Mouse (Mus musculus) colon, adult 2 months (tissue): Measurements from ENCODE around the gene Olfr360. TPM values are rescaled to one million over a fixed set of nuclear protein-coding genes. Genes with fewer than 3 reads are reported as not detected.

Experiments
- polyA plus RNA-seq: library from polyadenylated mRNA; depleted of rRNA; stranded (reverse); fragments of >200 nt; gene quantifications from 2 replicates; pipeline ENCODE4 v1.2.3, GENCODE M21; 2012; rRNA removed

Gene Olfr360
- polyA plus RNA-seq = not detected in 2 replicates

DNA sequence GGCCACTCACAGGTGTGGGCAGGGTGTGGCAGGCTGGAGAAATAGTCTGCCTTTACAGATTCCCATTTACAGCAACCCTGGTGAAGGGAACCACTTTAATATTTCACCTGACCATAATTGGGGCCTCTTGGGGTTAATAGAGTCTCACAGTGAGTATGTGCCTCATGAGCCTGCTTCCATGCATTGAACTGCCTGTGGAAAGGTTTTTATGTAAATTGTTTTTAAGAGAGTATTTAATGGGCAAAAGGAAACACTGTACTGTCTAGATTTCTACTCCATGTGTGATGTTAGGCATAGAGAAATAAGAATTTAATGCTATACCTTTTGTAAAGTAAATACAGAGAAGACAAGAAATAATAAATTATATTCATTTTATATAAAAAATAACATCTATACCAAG, at the start of gene Olfr360:
Gene Olfr360, plus strand, starts transcription at position 301 of the 400 bp plus-strand sequence.

DNA sequence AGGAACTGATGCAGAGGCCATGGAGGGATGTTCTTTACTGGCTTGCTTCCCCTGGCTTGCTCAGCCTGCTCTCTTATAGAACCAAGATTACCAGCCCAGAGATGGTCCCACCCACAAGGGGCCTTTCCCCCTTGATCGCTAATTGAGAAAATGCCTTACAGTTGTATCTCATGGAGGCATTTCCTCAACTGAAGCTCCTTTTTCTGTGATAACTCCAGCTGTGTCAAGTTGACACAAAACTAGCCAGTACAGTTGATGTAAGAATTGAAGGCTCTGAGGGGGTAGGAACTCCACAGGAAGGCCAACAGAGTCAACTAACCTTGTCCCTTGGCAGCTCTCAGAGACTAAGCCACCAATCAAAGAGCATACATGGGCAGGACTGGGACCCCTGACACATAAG, 23.6 kb downstream of the Olfr360 start, which contains the start of gene Olfr361:
Gene Olfr361, minus strand, starts transcription at position 101 of the 400 bp plus-strand sequence.

DNA sequence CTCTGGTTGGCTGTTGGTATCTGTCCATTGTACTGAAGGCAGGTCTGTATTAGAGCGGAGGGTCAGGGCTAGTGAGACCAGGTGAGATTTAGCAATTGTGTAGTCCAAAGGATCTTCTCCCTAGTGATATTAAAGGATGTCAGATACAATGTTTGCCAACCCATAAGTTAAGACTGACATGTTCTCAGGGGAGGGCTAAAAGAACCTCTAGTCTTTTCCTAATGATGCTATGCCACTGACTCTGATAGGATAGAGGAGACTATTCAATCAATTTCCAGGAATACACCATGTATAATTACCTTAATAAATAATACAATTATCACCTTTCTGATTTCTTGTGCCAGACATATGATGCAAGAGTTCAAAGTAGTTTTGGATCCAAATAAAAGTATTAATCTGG, 52.3 kb downstream of the Olfr360 start, which contains the start of gene Olfr362:
Gene Olfr362, minus strand, starts transcription at position 101 of the 400 bp plus-strand sequence.

Other genes starting within 250 kb of the Olfr360 start
- not detected in 2 replicates for gene Olfr3, start 248.7 kb upstream of the Olfr360 start, polyA plus RNA-seq
- not detected in 2 replicates for gene Olfr350, start 219.4 kb upstream of the Olfr360 start, polyA plus RNA-seq
- not detected in 2 replicates for gene Olfr351, start 203.1 kb upstream of the Olfr360 start, polyA plus RNA-seq
- gene Olfr352, start 197.3 kb upstream of the Olfr360 start, polyA plus RNA-seq = not detected in 2 replicates
- not detected in 2 replicates for gene Olfr353, start 172.8 kb upstream of the Olfr360 start, polyA plus RNA-seq
- gene Olfr354, start 160.1 kb upstream of the Olfr360 start, polyA plus RNA-seq = not detected in 2 replicates
- gene Olfr355, start 136.8 kb upstream of the Olfr360 start, polyA plus RNA-seq = not detected in 2 replicates
- gene Olfr356, start 128.6 kb upstream of the Olfr360 start, polyA plus RNA-seq = not detected in 2 replicates
- gene Olfr357, start 71.9 kb upstream of the Olfr360 start, polyA plus RNA-seq = not detected in 2 replicates
- gene Olfr358, start 56.4 kb upstream of the Olfr360 start, polyA plus RNA-seq = not detected in 2 replicates
- gene Olfr361, start 23.5 kb downstream of the Olfr360 start, polyA plus RNA-seq = not detected in 2 replicates
- not detected in 2 replicates for gene Olfr362, start 52.2 kb downstream of the Olfr360 start, polyA plus RNA-seq
- not detected in 2 replicates for gene Olfr364-ps1, start 73.6 kb downstream of the Olfr360 start, polyA plus RNA-seq
- not detected in 2 replicates for gene Olfr365, start 122.5 kb downstream of the Olfr360 start, polyA plus RNA-seq
- not detected in 2 replicates for gene Olfr366, start 145.8 kb downstream of the Olfr360 start, polyA plus RNA-seq